Mouse (Mus musculus) cerebellum, postnatal 14 days (tissue): ENCODE data around the gene Pnrc2.

Source experiments
- DNase-seq, 2 experiments: peaks; one replicate each; pipeline ENCODE4 v3.0.0; 2021; ENCODE audit warnings: mixed read lengths in 2 of 2

Gene Pnrc2

GRCm38 (mm10) chr4:135891539-135891938 is 17.9 kb upstream of the Pnrc2 start:
- DNase-seq: no peak

GRCm38 (mm10) chr4:135889884-135890283 is 16.2 kb upstream of the Pnrc2 start:
- DNase-seq: peak; percentile 85 to 89

GRCm38 (mm10) chr4:135889146-135889883 is 15.7 kb upstream of the Pnrc2 start:
- no peak for DNase-seq

DNA sequence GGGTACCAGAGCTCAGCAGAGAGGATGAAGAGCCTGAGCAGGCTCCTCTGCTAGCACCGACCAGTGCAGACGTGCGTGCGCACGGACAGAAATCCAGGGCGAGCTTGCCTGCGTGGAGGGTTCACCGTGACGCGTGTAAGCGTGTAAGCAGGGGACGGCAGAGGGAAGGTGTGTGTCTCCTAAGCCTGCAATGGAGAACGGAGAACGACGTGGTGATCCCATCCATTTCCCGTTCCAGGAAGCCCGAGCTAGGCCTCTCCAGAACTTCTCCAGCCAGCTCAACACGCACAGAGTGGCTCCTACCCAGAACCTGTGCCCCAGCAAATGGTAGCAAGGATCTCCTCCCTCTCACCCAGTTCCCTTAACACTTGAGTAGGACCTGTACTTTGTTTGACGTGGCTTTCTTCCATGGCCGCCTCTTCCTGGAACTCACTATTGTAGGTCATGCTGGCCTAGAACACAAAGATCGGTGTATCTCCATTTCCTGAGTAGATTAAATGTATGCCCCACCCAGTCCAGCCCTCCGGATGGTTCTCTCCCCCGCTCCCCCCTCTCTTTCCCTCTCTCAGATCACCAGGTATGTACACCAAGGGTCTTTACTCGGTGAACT is 14.9 kb upstream of the Pnrc2 start:
- DNase-seq: no peak

GRCm38 (mm10) chr4:135886184-135886583 is 12.5 kb upstream of the Pnrc2 start:
- no peak for DNase-seq

DNA sequence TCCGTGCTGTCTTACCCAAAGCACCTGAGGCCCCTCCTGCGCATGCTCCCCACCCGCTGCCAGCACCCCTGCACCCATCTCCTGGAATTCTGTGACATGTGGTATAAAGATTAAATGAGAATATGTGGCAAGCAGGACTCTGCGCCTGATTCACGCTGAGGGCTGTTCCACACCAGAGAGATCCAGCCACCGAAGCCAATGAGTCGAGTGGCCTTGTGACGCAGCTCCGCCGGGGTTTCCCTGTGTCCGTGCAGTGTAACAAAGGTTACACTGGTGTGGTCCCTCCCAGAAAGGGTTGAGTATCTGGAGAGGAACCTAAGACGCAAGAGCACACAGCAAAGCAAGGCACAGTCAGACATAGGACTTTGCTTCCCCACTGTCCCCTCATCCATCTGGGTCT is 12.0 kb upstream of the Pnrc2 start:
- no peak for DNase-seq

GRCm38 (mm10) chr4:135884531-135884930 is 10.9 kb upstream of the Pnrc2 start:
- DNase-seq: no peak

DNA sequence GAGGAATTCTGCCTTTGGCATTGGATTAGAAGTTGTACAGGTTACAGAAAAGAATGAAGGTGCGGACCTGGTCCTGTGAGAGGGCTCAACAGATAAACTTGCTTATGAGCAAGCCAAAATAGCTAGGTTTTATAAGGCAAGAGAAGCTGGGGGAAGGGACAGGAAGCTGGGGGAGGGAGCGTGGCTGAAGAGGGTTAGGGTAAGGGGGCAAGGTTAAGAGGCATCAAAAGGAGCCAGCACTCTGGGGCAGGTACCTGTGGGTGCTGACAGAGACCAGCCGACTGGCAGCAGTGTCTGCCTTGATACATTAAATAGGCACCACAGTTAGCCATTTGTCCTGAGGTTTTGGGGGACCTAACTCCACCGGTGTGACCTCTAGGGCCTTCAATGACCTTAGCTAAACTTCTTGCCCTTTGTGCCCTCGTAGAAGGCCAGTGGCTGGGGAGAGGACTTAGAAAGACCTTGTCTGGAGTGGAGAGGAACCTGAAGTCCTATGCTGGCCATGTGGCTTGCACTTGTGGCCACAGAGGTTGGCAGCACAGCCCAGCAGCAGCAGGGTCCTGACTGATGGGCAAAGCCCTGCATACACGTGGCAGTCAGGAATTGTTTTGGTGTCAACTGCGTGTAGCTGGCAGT is 10.3 kb upstream of the Pnrc2 start:
- no peak for DNase-seq

DNA sequence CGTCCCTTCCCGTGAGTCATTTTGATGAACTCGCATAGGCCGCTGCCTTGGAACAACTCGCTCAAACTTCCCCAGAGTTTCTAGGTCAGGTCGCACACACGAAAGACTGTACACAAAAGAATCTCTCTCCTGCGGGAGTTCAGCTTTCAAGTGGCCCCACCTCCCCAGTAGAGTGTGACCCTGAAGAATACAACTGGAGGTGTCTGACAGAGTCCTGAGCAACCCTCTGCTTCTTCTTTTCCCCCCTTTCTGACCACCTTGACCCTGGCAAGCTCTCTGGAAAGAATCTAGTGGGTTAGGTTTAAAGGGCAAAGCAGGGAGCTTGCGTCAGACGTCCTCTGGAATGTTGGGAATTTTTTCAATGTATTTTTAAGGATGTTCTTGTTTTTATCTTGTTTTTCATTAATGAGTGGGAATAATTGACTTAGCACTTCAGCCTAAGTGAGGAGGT is 9.8 kb upstream of the Pnrc2 start:
- DNase-seq: no peak

DNA sequence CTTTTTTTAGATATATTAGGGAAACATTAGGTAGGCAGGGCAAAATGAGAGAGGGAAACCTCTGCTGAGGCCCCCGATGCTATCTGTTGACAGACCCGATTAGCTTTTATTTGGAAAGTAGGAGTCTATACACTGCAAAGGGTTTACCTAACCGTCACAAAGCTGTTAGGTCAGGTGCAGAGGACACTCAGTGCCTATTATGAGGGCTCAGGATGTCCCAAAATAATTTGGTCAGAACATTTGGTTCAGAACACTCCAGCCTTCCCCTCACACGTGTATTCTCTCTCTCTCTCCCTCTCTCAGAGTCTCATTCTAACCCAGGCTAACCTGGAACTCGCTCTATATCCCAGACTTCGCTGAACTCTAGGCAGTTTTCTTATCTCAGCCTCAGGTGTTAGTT is 8.4 kb upstream of the Pnrc2 start:
- no peak for DNase-seq

DNA sequence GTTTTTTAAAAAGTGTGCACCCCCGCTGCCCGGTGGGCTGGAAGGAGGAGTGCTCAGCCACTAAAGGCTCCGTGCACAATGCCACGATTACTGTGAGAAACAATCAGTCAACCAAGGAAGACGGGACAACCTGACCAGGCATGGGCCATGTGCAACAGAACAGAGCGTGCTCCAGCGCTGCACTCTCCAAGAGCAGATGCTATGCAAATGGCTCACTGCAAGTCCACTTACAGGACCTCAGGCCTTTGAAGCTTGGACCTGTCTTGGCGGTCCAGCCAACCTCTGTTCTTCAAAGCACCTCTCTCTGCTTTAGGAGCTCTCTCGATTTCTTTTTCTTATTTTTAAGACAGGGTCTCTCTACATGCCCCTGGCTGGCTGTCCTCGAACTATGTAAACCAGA is 6.9 kb upstream of the Pnrc2 start:
- no peak for DNase-seq

DNA sequence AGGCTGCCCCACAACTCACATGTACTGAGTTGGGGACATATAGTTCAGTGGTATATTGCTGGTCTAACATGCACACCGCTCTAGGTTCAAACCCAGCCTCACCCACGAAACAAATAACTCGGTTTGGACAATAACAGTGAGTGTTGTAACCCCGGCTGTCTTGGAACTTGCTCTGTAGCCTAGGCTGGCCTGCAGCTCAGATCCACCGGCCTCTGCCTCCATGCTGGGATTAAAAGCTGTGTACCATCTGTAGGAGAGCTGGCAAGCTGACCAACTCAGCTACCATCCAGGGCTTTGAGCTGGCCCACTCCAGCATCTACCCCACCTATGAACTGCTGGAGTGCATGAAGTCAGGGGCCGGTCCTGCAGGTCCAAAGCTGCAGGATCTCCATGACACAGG is 6.4 kb upstream of the Pnrc2 start:
- no peak for DNase-seq

DNA sequence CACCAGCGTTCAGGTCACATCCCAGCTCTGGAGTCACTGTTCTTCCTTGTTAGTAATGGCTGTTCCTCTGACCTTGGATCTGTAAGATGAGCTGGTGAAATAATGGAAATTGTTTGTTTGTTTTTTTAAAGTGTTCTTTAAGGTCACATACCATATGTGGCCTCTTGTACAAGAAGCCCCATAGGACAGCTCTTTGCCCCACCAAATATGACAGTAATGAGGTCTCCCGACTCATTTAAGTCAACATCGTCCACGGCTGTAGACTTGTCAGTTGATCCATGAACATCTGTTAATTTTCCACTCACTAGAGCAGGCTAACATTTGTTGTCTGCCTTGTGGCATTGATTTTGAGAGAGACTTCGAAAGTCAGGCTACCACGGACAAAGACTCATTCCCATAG is 5.4 kb upstream of the Pnrc2 start:
- no peak for DNase-seq

DNA sequence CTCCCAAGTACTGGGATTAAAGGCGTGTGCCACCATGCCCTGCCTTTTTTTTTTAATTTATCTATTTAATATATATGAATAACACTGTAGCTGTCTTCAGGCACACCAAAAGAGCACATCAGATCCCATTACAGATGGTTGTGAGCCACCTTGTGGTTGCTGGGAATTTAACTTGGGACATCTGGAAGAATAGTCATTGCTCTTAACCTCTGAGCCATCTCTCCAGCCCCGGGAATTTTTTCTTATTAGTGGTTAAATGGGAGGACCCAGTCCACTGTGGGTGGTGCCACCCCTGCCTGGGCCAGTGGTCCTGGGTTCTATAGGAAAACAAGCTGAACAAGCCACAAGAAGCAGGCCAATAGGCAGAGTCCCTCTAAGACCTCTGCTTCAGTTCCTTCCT is 4.1 kb upstream of the Pnrc2 start:
- DNase-seq: peak in 1 of 2 experiments; percentile 27

DNA sequence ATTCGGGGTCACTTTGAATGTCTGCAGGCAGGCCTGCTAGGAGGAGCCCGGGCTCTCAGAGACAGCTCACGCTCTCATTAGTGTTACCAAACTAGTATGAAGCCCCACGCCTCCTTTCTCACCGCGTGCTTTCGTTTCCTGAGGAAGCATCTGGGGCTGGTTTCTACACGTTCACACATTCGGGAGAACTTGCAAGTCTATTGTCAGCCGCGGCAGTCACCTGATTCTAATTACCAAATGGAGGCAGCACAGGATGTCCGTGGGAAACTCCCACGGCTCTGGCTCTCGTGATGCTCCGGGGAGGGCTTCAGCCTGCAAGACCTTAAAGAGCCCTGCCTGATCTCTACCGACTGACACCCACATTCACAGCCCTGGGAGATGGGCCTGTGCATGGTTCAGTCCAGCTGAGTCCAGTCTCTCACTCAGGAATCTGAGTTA is 3.0 kb upstream of the Pnrc2 start:
- peak; percentile 41 to 42 for DNase-seq

- peak in 1 of 2 experiments; percentile 41 for DNase-seq
Observed at GRCm38 (mm10) chr4:135875991-135876582, 2.4 kb upstream of the Pnrc2 start.

DNA sequence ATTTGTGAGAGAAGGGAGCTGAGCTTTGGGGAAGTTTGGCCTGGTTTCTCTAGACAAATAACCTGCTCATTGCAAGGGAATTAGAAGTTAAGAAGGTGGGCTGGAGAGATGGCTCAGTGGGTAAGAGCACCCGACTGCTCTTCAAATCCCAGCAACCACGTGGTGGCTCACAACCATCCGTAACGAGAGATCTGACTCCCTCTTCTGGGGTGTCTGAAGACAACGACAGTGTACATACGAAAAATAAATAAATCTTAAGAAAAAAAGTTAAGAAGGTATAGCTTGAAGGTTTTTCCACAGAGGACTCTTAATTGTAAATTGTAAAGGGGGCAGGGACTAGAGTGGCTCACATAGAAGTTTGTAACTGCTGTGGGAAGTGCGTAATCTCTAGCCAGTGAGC is 1.9 kb upstream of the Pnrc2 start:
- no peak for DNase-seq

DNA sequence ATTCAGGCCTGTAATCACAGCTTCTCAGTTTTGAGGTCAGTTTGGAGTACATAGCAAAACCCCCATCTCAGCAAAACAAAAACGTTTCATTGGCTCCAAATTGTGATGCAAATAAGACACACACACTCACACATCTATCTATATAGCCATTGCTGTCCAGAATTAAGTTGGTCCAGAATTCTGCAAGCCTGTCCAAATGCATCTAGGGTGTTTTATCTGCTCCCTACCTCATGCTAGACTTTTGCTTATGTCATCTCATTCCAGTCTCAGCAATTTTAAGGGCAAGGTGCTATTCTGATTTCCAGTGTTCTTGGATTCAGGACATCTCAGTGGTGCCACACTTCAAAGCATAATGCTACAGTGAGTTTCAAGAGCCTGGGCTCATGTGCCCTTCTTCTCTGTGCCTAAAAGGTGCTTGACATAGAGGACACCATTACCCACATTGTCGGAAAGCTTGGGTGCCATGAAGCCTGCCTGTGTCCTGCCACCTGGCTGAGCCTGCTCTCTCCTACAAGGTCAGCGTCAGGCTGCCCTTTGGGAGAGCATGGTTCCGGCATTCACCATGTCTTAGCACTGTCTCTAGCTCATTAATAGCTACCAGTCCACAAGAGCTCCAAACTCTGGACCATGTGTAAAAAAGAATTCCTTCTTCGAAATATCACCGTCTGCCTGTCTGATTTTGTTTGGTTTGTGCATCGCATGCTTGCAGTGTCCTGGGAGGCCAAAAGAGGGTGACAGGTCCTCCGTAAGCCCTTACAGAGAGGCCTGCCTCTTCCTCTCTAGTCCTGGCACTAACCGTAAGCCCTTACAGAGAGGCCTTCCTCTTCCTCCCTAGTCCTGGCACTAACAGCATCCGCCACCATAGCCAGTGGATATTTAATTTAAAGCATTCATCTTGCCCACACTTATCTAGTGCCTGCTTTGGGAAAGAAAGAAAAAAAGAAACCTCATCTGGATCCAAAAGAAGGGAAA is 1.2 kb upstream of the Pnrc2 start:
- no peak for DNase-seq

DNA sequence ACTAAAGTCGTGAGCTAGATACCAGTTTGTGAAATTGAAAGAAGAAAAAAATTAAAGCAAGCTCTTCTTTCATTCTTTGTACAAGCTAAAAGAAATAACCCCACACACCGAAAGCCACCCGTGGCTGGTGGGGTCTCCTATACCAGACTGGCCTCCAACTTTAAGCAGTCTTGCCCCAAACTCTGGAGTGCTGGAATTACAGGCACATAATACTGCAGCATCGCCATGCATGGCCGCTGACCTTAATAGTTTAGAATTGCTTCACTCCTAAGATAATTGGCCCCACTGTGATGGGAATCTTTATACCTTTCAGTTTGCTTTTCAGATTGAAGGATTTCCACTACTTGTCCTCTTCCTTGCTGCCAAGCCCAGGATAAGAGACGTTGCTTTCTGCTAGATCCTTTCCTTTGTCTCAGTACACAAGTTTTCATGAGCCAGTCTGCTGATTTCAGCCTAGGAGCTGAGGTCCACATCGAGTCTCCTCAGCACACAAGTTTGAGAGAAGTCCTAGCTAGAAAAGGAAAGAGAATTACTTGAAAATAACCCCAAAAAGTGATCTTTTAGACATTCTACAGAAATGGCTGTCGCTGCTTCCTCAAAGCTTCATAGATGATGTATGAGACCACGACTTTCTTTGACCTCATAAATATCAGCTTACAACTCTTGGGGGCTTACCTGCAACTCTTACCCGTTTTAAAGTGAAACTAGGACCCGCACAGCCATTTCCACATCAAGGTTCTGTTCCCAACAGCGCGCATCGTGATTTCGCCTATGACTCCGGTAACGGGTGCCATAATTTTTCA is 860 bp downstream of the Pnrc2 start:
- peak in 1 of 2 experiments; percentile 31 for DNase-seq

- DNase-seq: no peak
Observed at GRCm38 (mm10) chr4:135872015-135872414, 1.6 kb downstream of the Pnrc2 start.

DNA sequence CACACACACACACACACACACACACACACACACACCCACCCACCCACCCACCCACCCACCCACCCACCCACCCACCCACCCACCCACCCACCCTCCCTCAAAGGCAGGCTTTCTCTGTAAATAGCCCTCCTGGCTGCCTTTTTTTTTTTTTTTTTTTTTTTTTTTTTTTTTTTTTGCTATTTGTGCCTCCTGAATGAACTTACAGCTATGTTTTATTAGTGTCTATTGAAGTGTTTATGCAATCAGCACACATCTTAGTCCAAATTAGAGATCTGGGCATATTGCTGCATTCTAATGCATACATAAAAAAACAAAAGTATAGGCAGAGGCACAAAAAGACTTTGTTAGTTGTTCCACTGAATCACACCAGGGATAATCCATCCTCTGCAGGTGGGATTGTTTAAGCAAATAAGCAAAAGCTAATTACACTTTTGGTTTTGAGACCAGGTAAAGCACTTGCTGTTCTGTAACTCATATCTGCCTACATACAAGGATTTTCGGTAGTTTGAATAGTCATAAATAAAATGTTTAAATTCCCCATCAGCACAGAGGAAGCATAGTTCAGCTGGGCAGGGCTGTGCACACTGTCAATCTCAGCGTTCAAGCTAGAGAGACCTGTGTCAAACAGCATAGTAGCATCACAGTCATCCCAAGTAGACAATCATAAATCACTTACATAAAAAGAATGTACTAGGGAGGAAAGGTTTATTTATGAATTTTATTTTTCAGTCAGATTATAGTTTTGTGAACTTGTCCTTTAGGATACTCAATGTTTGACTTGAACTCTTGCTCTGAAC is 3.2 kb downstream of the Pnrc2 start:
- DNase-seq: no peak
